Mouse (Mus musculus): Measurements from ENCODE around the gene Dnah14.

GRCm38 (mm10) chr1:181799911-181800310, 223.6 kb downstream of the Dnah14 start:
- TF ChIP-seq CTCF (conservative IDR thresholded peaks at IDR 0.05; ENCODE audit: low read length) (no peak), POU5F1 (IDR thresholded peaks at IDR 0.05; ENCODE audit: borderline replicate concordance, low read length) (no peak)

Data from E14TG2a.4 (cell line).